Mouse (Mus musculus): ENCODE measurements around the gene Tmem238.

GRCm38 (mm10) chr7:4779921-4780320 lies 9.5 kb downstream of the Tmem238 start:
- no peak for TF ChIP-seq EP300 (optimal IDR thresholded peaks at IDR 0.05)
- TF ChIP-seq CTCF (IDR thresholded peaks at IDR 0.05; ENCODE audit: low read depth), result no peak

Data from stomach, postnatal 0 days (tissue).